Mouse (Mus musculus) stomach, embryonic 16.5 days (tissue): ENCODE results near the gene Defb22. TPM values are rescaled to one million over a fixed set of nuclear protein-coding genes. Genes with fewer than 3 reads are reported as not detected.

ENCODE experiments used
- ATAC-seq: fragments of 200-750 bp; cut with Nextera tagmentation; 2 replicates; pipeline ENCODE4 v1.8.0; 2017; ENCODE audit warnings: moderate number of reproducible peaks, moderate TSS enrichment; ENCODE audit not compliant: insufficient read depth, low FRiP score
- H3K27ac ChIP-seq: fragments of 300-500 bp; sonication (generic); 2 replicates; pipeline ENCODE4 v1.5.1; 2014; ENCODE audit warnings: low read length
- H3K27me3 ChIP-seq: fragments of 300-500 bp; sonication (generic); 2 replicates; pipeline ENCODE4 v1.6.1; 2014; ENCODE audit warnings: low read length, control low read depth, mixed read lengths; ENCODE audit not compliant: control insufficient read depth, insufficient read depth
- H3K36me3 ChIP-seq: fragments of 300-500 bp; sonication (generic); 2 replicates; pipeline ENCODE4 v1.6.1; 2014; ENCODE audit warnings: low read length; ENCODE audit not compliant: control insufficient read depth, insufficient read depth
- H3K4me1 ChIP-seq: fragments of 300-500 bp; sonication (generic); 2 replicates; pipeline ENCODE4 v1.6.1; 2014; ENCODE audit warnings: low read length, control low read depth, mixed read lengths; ENCODE audit not compliant: control insufficient read depth, insufficient read depth
- H3K4me2 ChIP-seq: fragments of 300-500 bp; sonication (generic); 2 replicates; pipeline ENCODE4 v1.6.1; 2014; ENCODE audit warnings: low read depth, low read length, mixed read lengths
- H3K4me3 ChIP-seq: fragments of 300-500 bp; sonication (generic); replicated peaks from 2 replicates; pipeline ENCODE4 v1.5.1; 2014; ENCODE audit warnings: mild to moderate bottlenecking, low read length
- H3K9ac ChIP-seq: fragments of 300-500 bp; sonication (generic); 2 replicates; pipeline ENCODE4 v1.6.1; 2014; ENCODE audit warnings: low read length
- H3K9me3 ChIP-seq: fragments of 300-500 bp; sonication (generic); replicated peaks from 2 replicates; pipeline ENCODE4 v1.6.1; 2016; ENCODE audit warnings: low read length, control low read depth; ENCODE audit not compliant: control insufficient read depth
- WGBS: fragments of 180-500 bp; shearing (Covaris S2); extraction: QIAGEN DNeasy Blood & Tissue Kit; methylation state at CpG from one replicate; pipeline ENCODE4 v1.1.7; 2014; 5-methylcytosine and 5-hydroxymethylcytosine counted together
- polyA plus RNA-seq: library from polyadenylated mRNA; unstranded; fragments of >200 nt; fragmentation: Nextera tagmentation; extraction: Ambion mirVana; gene quantifications from 2 replicates; pipeline ENCODE4 v1.2.1, GENCODE M21; 2015

The Defb22 gene
- polyA plus RNA-seq, 1 experiment from 2014 or later = not detected

- Histone ChIP-seq H3K4me2 (no peak overlapping the region), H3K4me1 (no peaks in the 10 kb centered on the region), H3K27ac (no peak overlapping the region), H3K9me3 (no peaks in the 10 kb centered on the region), H3K4me3 (no peak overlapping the region), H3K9ac (no peak overlapping the region), H3K27me3 (no peaks in the 10 kb centered on the region), H3K36me3 (no peaks in the 10 kb centered on the region)
- WGBS = 73% methylated on average over 2 of the region's 2 CpGs
- ATAC-seq = no peak
Observed at GRCm38 (mm10) chr2:152487024-152487423, 2.9 kb downstream of the Defb22 start.

- Histone ChIP-seq H3K9ac (no peak overlapping the region), H3K4me1 (no peaks in the 10 kb centered on the region), H3K4me2 (no peak overlapping the region), H3K36me3 (no peaks in the 10 kb centered on the region), H3K27me3 (no peaks in the 10 kb centered on the region), H3K4me3 (no peak overlapping the region), H3K27ac (no peak overlapping the region), H3K9me3 (no peaks in the 10 kb centered on the region)
- no peak for ATAC-seq
- 90% methylated on average over 7 of the region's 7 CpGs for WGBS
Observed at GRCm38 (mm10) chr2:152481726-152482125, 8.2 kb downstream of the Defb22 start.

- Histone ChIP-seq H3K4me3 (no peak overlapping the region), H3K9me3 (no peaks in the 10 kb centered on the region), H3K4me2 (no peak overlapping the region), H3K27me3 (no peaks in the 10 kb centered on the region), H3K9ac (no peak overlapping the region), H3K4me1 (no peaks in the 10 kb centered on the region), H3K27ac (no peak overlapping the region), H3K36me3 (no peaks in the 10 kb centered on the region)
- WGBS = 81% methylated on average over 3 of the region's 3 CpGs
- no peak for ATAC-seq
Observed at GRCm38 (mm10) chr2:152480881-152481280, 9.1 kb downstream of the Defb22 start.

- no peak for ATAC-seq
- H3K27ac ChIP-seq = no peak within 1 kb of the TSS
- H3K9ac ChIP-seq = no peak within 1 kb of the TSS
- H3K4me3 ChIP-seq = no peak within 1 kb of the TSS
- no peaks in the 10 kb centered on the region for H3K36me3 ChIP-seq
- H3K4me2 ChIP-seq = no peak within 1 kb of the TSS
- H3K4me1 ChIP-seq = no peaks in the 10 kb centered on the region
- H3K27me3 ChIP-seq = no peaks in the 10 kb centered on the region
- no peaks in the 10 kb centered on the region for H3K9me3 ChIP-seq
- WGBS = 61% methylated on average over 2 of the region's 2 CpGs
Observed at GRCm38 (mm10) chr2:152476763-152477162, 13.2 kb downstream of the Defb22 start, which contains the start of gene Defb20. Gene Defb20, plus strand, starts transcription at chr2:152477063.

- H3K27me3 ChIP-seq = no peaks in the 10 kb centered on the region
- 19% methylated on average over 3 of the region's 3 CpGs for WGBS
- no peak overlapping the region for H3K9ac ChIP-seq
- no peak overlapping the region for H3K4me3 ChIP-seq
- no peaks in the 10 kb centered on the region for H3K9me3 ChIP-seq
- no peaks in the 10 kb centered on the region for H3K36me3 ChIP-seq
- H3K4me1 ChIP-seq = no peaks in the 10 kb centered on the region
- ATAC-seq = no peak
- no peak overlapping the region for H3K4me2 ChIP-seq
- H3K27ac ChIP-seq = no peak overlapping the region
Observed at GRCm38 (mm10) chr2:152472434-152472833, 17.5 kb downstream of the Defb22 start.

- Histone ChIP-seq H3K4me3 (no peak overlapping the region), H3K9me3 (no peaks in the 10 kb centered on the region), H3K4me2 (no peak overlapping the region), H3K36me3 (no peaks in the 10 kb centered on the region), H3K27me3 (no peaks in the 10 kb centered on the region), H3K27ac (no peak overlapping the region), H3K4me1 (no peaks in the 10 kb centered on the region), H3K9ac (no peak overlapping the region)
- 30% methylated on average over 7 of the region's 7 CpGs for WGBS
- no peak for ATAC-seq
Observed at GRCm38 (mm10) chr2:152470973-152471372, 19.0 kb downstream of the Defb22 start.

GRCm38 (mm10) chr2:152464570-152465150 is 25.3 kb downstream of the Defb22 start, which contains the start of gene Defb23:
Gene Defb23, minus strand, starts transcription at chr2:152464620.
- no peak within 1 kb of the TSS for H3K4me2 ChIP-seq
- peaks cover 3% of the 10 kb centered on the region; the same call in 1 of the 2 replicates for H3K9me3 ChIP-seq
- H3K4me3 ChIP-seq = no peak within 1 kb of the TSS
- no peaks in the 10 kb centered on the region for H3K36me3 ChIP-seq
- H3K27ac ChIP-seq = no peak within 1 kb of the TSS
- H3K9ac ChIP-seq = no peak within 1 kb of the TSS
- no peak for ATAC-seq
- H3K4me1 ChIP-seq = no peaks in the 10 kb centered on the region
- no peaks in the 10 kb centered on the region for H3K27me3 ChIP-seq
- 91% methylated on average over 3 of the region's 3 CpGs for WGBS

GRCm38 (mm10) chr2:152459241-152459640 is 30.7 kb downstream of the Defb22 start:
- H3K9me3 ChIP-seq = no peaks in the 10 kb centered on the region
- 41% methylated on average over 13 of the region's 13 CpGs for WGBS
- no peak overlapping the region for H3K27ac ChIP-seq
- H3K27me3 ChIP-seq = no peaks in the 10 kb centered on the region
- H3K4me2 ChIP-seq = no peak overlapping the region
- H3K4me3 ChIP-seq = no peak overlapping the region
- no peaks in the 10 kb centered on the region for H3K4me1 ChIP-seq
- no peaks in the 10 kb centered on the region for H3K36me3 ChIP-seq
- no peak overlapping the region for H3K9ac ChIP-seq
- ATAC-seq = no peak

GRCm38 (mm10) chr2:152452101-152452781 is 37.7 kb downstream of the Defb22 start:
- H3K27ac ChIP-seq = no peak overlapping the region
- H3K9ac ChIP-seq = no peak overlapping the region
- no peak overlapping the region for H3K4me2 ChIP-seq

More at GRCm38 (mm10) chr2:152452101-152452781, 37.7 kb downstream of the Defb22 start:
- 69% methylated on average over 4 of the region's 4 CpGs for WGBS
- ATAC-seq = no peak
- Histone ChIP-seq H3K9me3 (no peaks in the 10 kb centered on the region), H3K4me3 (no peak overlapping the region), H3K27me3 (no peaks in the 10 kb centered on the region), H3K36me3 (no peaks in the 10 kb centered on the region), H3K4me1 (no peaks in the 10 kb centered on the region)
